8 mouse cellular contexts compared by ENCODE assay signal in the genomic region with DNA sequence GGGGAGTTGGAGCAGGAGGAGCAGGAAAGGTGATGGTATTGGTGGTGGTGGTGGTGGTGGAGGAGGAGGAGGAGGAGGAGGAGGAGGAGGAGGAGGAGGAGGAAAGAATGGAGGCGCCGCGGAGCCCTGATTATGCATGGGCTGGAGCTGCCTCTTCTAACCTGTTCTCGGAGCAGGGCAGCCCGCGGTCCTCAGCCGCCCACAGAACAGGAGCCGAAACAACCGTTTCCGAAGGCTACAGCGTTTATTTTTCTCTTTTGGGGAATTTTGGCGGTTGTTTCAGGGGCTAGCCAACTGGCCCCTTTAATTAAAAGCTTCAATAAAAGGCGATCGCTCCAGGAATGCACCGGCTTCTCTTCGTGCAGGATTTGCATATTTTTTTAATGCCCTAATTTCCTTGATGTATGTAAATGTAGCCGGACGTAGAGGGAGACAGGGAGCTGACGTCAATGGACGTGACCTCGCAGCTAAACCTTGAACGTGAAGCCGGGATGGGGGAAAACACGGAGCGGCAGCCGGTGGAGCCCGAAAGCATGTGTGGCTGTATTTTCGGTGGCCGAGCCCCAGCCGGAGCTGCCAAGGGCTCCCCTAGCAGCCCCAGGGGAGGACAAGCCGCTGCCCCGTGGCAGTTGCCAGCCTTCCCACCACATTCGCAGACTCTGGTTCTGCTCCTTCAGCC.
DNase-seq lines count a peak whose midpoint lies in the region; ATAC-seq and TF ChIP-seq lines count a peak whose summit lies in the region.

No protein-coding gene starts in this region.

- under 1% methylated on average over 33 of the region's 33 CpGs for WGBS in lung, postnatal 0 days
- 1% methylated on average over 33 of the region's 33 CpGs for WGBS in stomach, embryonic 14.5 days

- no peak overlapping the region for H3K27ac ChIP-seq in lung, postnatal 0 days (ENCODE audit: low read length)
- no peak overlapping the region for H3K27ac ChIP-seq in stomach, embryonic 14.5 days (ENCODE audit: low read length)

- H3K4me3 ChIP-seq in lung, postnatal 0 days (ENCODE audit: low read depth, low read length) = peak overlapping the region; percentile 55
- peak overlapping the region; percentile 49 for H3K4me3 ChIP-seq in stomach, embryonic 14.5 days (ENCODE audit: low read depth, low read length)

- 0 out of 2 replicates have a peak, but pooled peaks cover 2% of the 10 kb centered on the region for H3K4me1 ChIP-seq in lung, postnatal 0 days (ENCODE audit: insufficient read depth, low read depth, low read length)
- H3K4me1 ChIP-seq in stomach, embryonic 14.5 days (ENCODE audit: control insufficient read depth, insufficient read depth, low read length) = no peaks in the 10 kb centered on the region

- H3K9ac ChIP-seq in lung, postnatal 0 days (replicated peaks; ENCODE audit: low read depth) = no peak overlapping the region
- H3K9ac ChIP-seq in stomach, embryonic 14.5 days (replicated peaks; ENCODE audit: low read depth, low read length) = no peak overlapping the region

- no peak for TF ChIP-seq EP300 in lung, postnatal 0 days (IDR thresholded peaks at IDR 0.05)

- ATAC-seq in lung, postnatal 0 days = no peak
- ATAC-seq in stomach, embryonic 14.5 days (ENCODE audit: insufficient number of reproducible peaks, insufficient read depth, low FRiP score, low read depth) = no peak

- H3K9me3 ChIP-seq in lung, postnatal 0 days (ENCODE audit: low read length) = no peaks in the 10 kb centered on the region
- no peaks in the 10 kb centered on the region for H3K9me3 ChIP-seq in stomach, embryonic 14.5 days (ENCODE audit: control insufficient read depth, low read depth, low read length)

- no peaks in the 10 kb centered on the region for H3K36me3 ChIP-seq in lung, postnatal 0 days (ENCODE audit: insufficient read depth, low read length)
- no peaks in the 10 kb centered on the region for H3K36me3 ChIP-seq in stomach, embryonic 14.5 days (ENCODE audit: control insufficient read depth, insufficient read depth, low read length)

- DNase-seq in lung, postnatal 0 days (ENCODE audit: low spot score) = no peak
- no peak for DNase-seq in lung, postnatal 10 days
- DNase-seq in cerebellum, adult 8-10 months = peak; percentile 87
- DNase-seq in frontal cortex, postnatal 14 days (ENCODE audit: low spot score in 2 of 2) = peak; percentile 70 to 82
- DNase-seq in kidney, postnatal 14 days = peak; percentile 68
- DNase-seq in mesoderm, embryonic 11.5 days (ENCODE audit: low read depth, low spot score) = peak; percentile 87
- DNase-seq in gastrocnemius, postnatal 10 days = no peak

- H3K4me2 ChIP-seq in lung, postnatal 0 days (replicated peaks; ENCODE audit: low read depth, low read length) = peak overlapping the region; percentile 32
- peak overlapping the region; percentile 21 for H3K4me2 ChIP-seq in stomach, embryonic 14.5 days (replicated peaks; ENCODE audit: low read depth, low read length)

- peaks cover 87% of the 10 kb centered on the region for H3K27me3 ChIP-seq in lung, postnatal 0 days (replicated peaks; ENCODE audit: insufficient read depth, low read length)
- peaks cover 45% of the 10 kb centered on the region for H3K27me3 ChIP-seq in stomach, embryonic 14.5 days (ENCODE audit: control insufficient read depth, insufficient read depth, low read length)

- TF ChIP-seq CTCF in lung, postnatal 0 days (IDR thresholded peaks at IDR 0.05) = no peak

Comparison
In these comparisons a context has a peak if more than half of its experiments do, and no peak if none do; other contexts are left out.
1. DNase-seq: peak in cerebellum, adult 8-10 months (single experiment), frontal cortex, postnatal 14 days (2 of 2), kidney, postnatal 14 days (single experiment) and mesoderm, embryonic 11.5 days (single experiment); none in lung, postnatal 0 days (single experiment), lung, postnatal 10 days (single experiment) and gastrocnemius, postnatal 10 days (single experiment).